Mouse (Mus musculus) liver, embryonic 14.5 days (tissue): ENCODE measurements around the gene Prim2. TPM values are rescaled to one million over a fixed set of nuclear protein-coding genes. Genes with fewer than 3 reads are reported as not detected.

Experiments used
- ATAC-seq: fragments of 200-750 bp; cut with Nextera tagmentation; 2 replicates; pipeline ENCODE4 v1.8.0; 2017; ENCODE audit warnings: moderate number of reproducible peaks, mild to moderate bottlenecking, moderate library complexity; ENCODE audit not compliant: insufficient read depth
- DNase-seq, 3 experiments: peaks; one replicate each; pipeline ENCODE4 v3.0.0-alpha.2; 2012 to 2013; ENCODE audit warnings: low read depth in 3 of 3, low spot score in 3 of 3
- H3K27ac ChIP-seq: fragments of 300-500 bp; sonication (generic); 2 replicates; pipeline ENCODE4 v1.5.1; 2014; ENCODE audit warnings: moderate library complexity, mild to moderate bottlenecking, control low read depth, inconsistent platforms
- H3K27me3 ChIP-seq: fragments of 300-500 bp; sonication (generic); 2 replicates; pipeline ENCODE4 v1.6.1; 2014; ENCODE audit warnings: mild to moderate bottlenecking, low read length, moderate library complexity; ENCODE audit not compliant: control insufficient read depth, insufficient read depth
- H3K36me3 ChIP-seq: fragments of 300-500 bp; sonication (generic); replicated peaks from 2 replicates; pipeline ENCODE4 v1.6.1; 2014; ENCODE audit warnings: low read depth; ENCODE audit not compliant: control insufficient read depth, insufficient read depth
- H3K4me1 ChIP-seq, 2 experiments: fragments of 200-500 bp in 1 of 2; fragments of 300-500 bp in 1 of 2; sonication (generic) in 1 of 2; replicated peaks; 2 replicates each; pipeline ENCODE4 v1.6.1; 2012 to 2014; ENCODE audit warnings: antibody characterized with exemption in 1 of 2, inconsistent platforms in 1 of 2, low read length in 1 of 2; ENCODE audit not compliant: control insufficient read depth in 2 of 2, insufficient read depth in 2 of 2
- H3K4me2 ChIP-seq: fragments of 300-500 bp; sonication (generic); 2 replicates; pipeline ENCODE4 v1.6.1; 2014; ENCODE audit warnings: low read depth, mild to moderate bottlenecking, control low read depth, moderate library complexity
- H3K4me3 ChIP-seq, 2 experiments: fragments of 200-500 bp in 1 of 2; fragments of 300-500 bp in 1 of 2; sonication (generic) in 1 of 2; 2 replicates each; pipeline ENCODE4 v1.5.1; 2012 to 2014; ENCODE audit warnings: low read depth in 2 of 2, low read length in 2 of 2, mild to moderate bottlenecking in 2 of 2, control low read depth in 1 of 2, inconsistent platforms in 1 of 2, moderate library complexity in 1 of 2; ENCODE audit not compliant: insufficient read depth in 1 of 2
- H3K9ac ChIP-seq: fragments of 300-500 bp; sonication (generic); replicated peaks from 2 replicates; pipeline ENCODE4 v1.6.1; 2014; ENCODE audit warnings: mild to moderate bottlenecking, control low read depth, moderate library complexity
- H3K9me3 ChIP-seq: fragments of 300-500 bp; sonication (generic); 2 replicates; pipeline ENCODE4 v1.6.1; 2016; ENCODE audit warnings: low read length, mixed read lengths; ENCODE audit not compliant: control insufficient read depth
- CTCF ChIP-seq: IDR thresholded peaks from 2 replicates; pipeline ENCODE4 v1.5.1; 2016; ENCODE audit warnings: antibody characterized with exemption, low read depth, control low read depth
- WGBS: fragments of 180-500 bp; shearing (Covaris S2); extraction: QIAGEN DNeasy Blood & Tissue Kit; methylation state at CpG from one replicate; pipeline ENCODE4 v1.1.7; 2014; ENCODE audit not compliant: insufficient replicate concordance; 5-methylcytosine and 5-hydroxymethylcytosine counted together
- polyA plus RNA-seq, 2 experiments: library from polyadenylated mRNA; depleted of rRNA in 1 of 2; stranded (reverse) in 1 of 2; unstranded in 1 of 2; fragments of >200 nt; fragmentation: Nextera tagmentation in 1 of 2; extraction: Ambion mirVana in 1 of 2; gene quantifications; 2 replicates each; pipeline versions ENCODE4 v1.2.1 to v1.2.3; 2012 to 2014

The Prim2 gene
- polyA plus RNA-seq, 2 experiments: 34.1 to 38.1 TPM

DNA sequence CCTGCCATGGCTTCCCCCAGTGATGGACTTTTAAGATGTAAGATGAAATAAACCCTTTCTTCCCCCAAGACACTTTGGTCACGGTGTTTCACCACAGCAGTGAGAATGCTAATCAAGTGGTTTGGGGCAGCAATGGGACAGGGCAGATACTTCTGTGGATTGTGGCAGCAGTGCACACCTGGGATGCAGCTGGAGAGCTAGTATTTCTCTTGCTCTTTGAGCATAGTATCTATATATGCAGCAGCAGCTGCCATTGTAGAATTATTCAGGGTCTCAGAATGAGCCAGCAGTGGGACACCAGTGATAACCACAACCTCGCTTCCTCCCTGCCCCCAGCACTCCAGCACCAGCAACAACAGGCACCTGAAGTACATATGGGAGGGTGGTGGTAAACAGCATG, 233.4 kb downstream of the Prim2 start:
- ATAC-seq (no peak), DNase-seq (no peak)
- no peak overlapping the region for H3K4me3 ChIP-seq
- no peaks in the 10 kb centered on the region for H3K27me3 ChIP-seq
- TF ChIP-seq CTCF: no peak
- WGBS: 63% methylated on average over 2 of the region's 2 CpGs
- H3K9me3 ChIP-seq: no peaks in the 10 kb centered on the region
- H3K27ac ChIP-seq: no peak overlapping the region
- H3K4me2 ChIP-seq: no peak overlapping the region
- H3K9ac ChIP-seq: no peak overlapping the region
- H3K36me3 ChIP-seq: no peaks in the 10 kb centered on the region
- no peaks in the 10 kb centered on the region for H3K4me1 ChIP-seq

Other genes with a start within 250 kb of the Prim2 start
- gene Rab23, start 50.1 kb upstream of the Prim2 start, polyA plus RNA-seq (2012; rRNA removed): 2.1 and 2.5 TPM in 2 replicates
- 2.9 and 3.8 TPM in 2 replicates for gene Rab23, start 50.1 kb upstream of the Prim2 start, polyA plus RNA-seq (2014; fragmentation: Nextera tagmentation; extraction: Ambion mirVana)
- gene Bag2, start 88.0 kb upstream of the Prim2 start, polyA plus RNA-seq (2012; rRNA removed): 27.5 and 30.2 TPM in 2 replicates
- gene Bag2, start 88.0 kb upstream of the Prim2 start, polyA plus RNA-seq (2014; fragmentation: Nextera tagmentation; extraction: Ambion mirVana): 45.4 and 45.9 TPM in 2 replicates
- gene Zfp451, start 144.8 kb upstream of the Prim2 start, polyA plus RNA-seq (2012; rRNA removed): 3.7 and 5.6 TPM in 2 replicates
- gene Zfp451, start 144.8 kb upstream of the Prim2 start, polyA plus RNA-seq (2014; fragmentation: Nextera tagmentation; extraction: Ambion mirVana): 6.1 and 6.9 TPM in 2 replicates
- gene Bend6, start 238.0 kb upstream of the Prim2 start, polyA plus RNA-seq (2012; rRNA removed): 0.37 and 0.49 TPM in 2 replicates
- gene Bend6, start 238.0 kb upstream of the Prim2 start, polyA plus RNA-seq (2014; fragmentation: Nextera tagmentation; extraction: Ambion mirVana): 0.47 and 0.82 TPM in 2 replicates
- 4.3 and 5.0 TPM in 2 replicates for gene Dst, start 238.4 kb upstream of the Prim2 start, polyA plus RNA-seq (2012; rRNA removed)
- 4.3 and 4.9 TPM in 2 replicates for gene Dst, start 238.4 kb upstream of the Prim2 start, polyA plus RNA-seq (2014; fragmentation: Nextera tagmentation; extraction: Ambion mirVana)